Comparison of ENCODE assay signal across 20 mouse cellular contexts in genomic region chr10:80838346-80838912, GRCm38 (mm10). TPM values are rescaled to one million over a fixed set of nuclear protein-coding genes. Genes with fewer than 3 reads are reported as not detected.
DNase-seq lines count a peak whose midpoint lies in the region; ATAC-seq and TF ChIP-seq lines count a peak whose summit lies in the region.
"Had no signal": no experiment of that assay in that cellular context is flagged by ENCODE, and none has a peak within 500 bp of the region (broad histone marks: within the 10 kb centered on the region; RNA-seq: fewer than 3 reads in every experiment).

No protein-coding gene starts in this region.

- intact Hi-C loops in heart, postnatal 36 days (cut with DNase I) = no loop called here

- DNase-seq in adrenal gland, adult 2 months = peak; percentile 81
- no peak for DNase-seq in adrenal gland, postnatal 4 days (ENCODE audit: low spot score in 2 of 2)
- DNase-seq in heart, embryonic 10.5 days (ENCODE audit: low spot score) = no peak
- DNase-seq in heart, postnatal 36 days = no peak
- DNase-seq in layer of hippocampus, adult 2 months (ENCODE audit: low spot score in 2 of 2) = no peak
- DNase-seq in layer of hippocampus, adult 11-12 months (ENCODE audit: low spot score) = no peak
- DNase-seq in embryo, embryonic 10 days (ENCODE audit: low spot score) = no peak
- DNase-seq: kidney, adult 18-20 months; kidney, postnatal 10 days; lung, postnatal 10 days; thymus, adult 18-20 months had no signal

- 57% methylated on average over 2 of the region's 2 CpGs for WGBS in heart, embryonic 10.5 days
- WGBS in limb, embryonic 13.5 days = 62% methylated on average over 2 of the region's 2 CpGs

- H3K9ac ChIP-seq in limb, embryonic 13.5 days = 0 out of 2 replicates have a peak overlapping the region, but pooled peaks have one; percentile 13
- H3K9ac ChIP-seq: forebrain, embryonic 15.5 days; limb, embryonic 15.5 days had no signal

- H3K36me3 ChIP-seq in heart, embryonic 10.5 days = no peaks in the 10 kb centered on the region
- H3K36me3 ChIP-seq in limb, embryonic 13.5 days = no peaks in the 10 kb centered on the region
- H3K36me3 ChIP-seq: hindbrain, embryonic 10.5 days; limb, embryonic 15.5 days had no signal

- peaks cover 73% of the 10 kb centered on the region for H3K27me3 ChIP-seq in heart, embryonic 10.5 days (ENCODE audit: insufficient read depth, poor library complexity, severe bottlenecking)
- peaks cover 92% of the 10 kb centered on the region for H3K27me3 ChIP-seq in limb, embryonic 13.5 days

- peak overlapping the region; percentile 68; the same call in 1 of the 2 replicates for H3K27ac ChIP-seq in heart, embryonic 10.5 days
- 0 out of 2 replicates have a peak overlapping the region, but pooled peaks have one; percentile 37 for H3K27ac ChIP-seq in layer of hippocampus, adult 2 months
- H3K27ac ChIP-seq in limb, embryonic 13.5 days = no peak overlapping the region
- H3K27ac ChIP-seq: forebrain, embryonic 15.5 days; hindbrain, embryonic 10.5 days; left cerebral cortex, adult 2 months; limb, embryonic 15.5 days had no signal

- H3K4me3 ChIP-seq in heart, embryonic 10.5 days = 0 out of 2 replicates have a peak overlapping the region, but pooled peaks have one; percentile 13
- H3K4me3 ChIP-seq in layer of hippocampus, adult 2 months = no peak overlapping the region
- H3K4me3 ChIP-seq in limb, embryonic 13.5 days = no peak overlapping the region
- H3K4me3 ChIP-seq: forebrain, embryonic 15.5 days; left cerebral cortex, adult 2 months; limb, embryonic 15.5 days had no signal

- no peak for TF ChIP-seq CTCF in layer of hippocampus, adult 2 months (conservative IDR thresholded peaks at IDR 0.05)

- no peaks in the 10 kb centered on the region for H3K9me3 ChIP-seq in heart, embryonic 10.5 days
- H3K9me3 ChIP-seq in limb, embryonic 13.5 days = no peaks in the 10 kb centered on the region
- H3K9me3 ChIP-seq: forebrain, embryonic 15.5 days; limb, embryonic 15.5 days had no signal

- H3K4me2 ChIP-seq in limb, embryonic 13.5 days (replicated peaks) = no peak overlapping the region
- H3K4me2 ChIP-seq: forebrain, embryonic 15.5 days; limb, embryonic 15.5 days had no signal

- H3K4me1 ChIP-seq in heart, embryonic 10.5 days = peaks cover 45% of the 10 kb centered on the region
- H3K4me1 ChIP-seq in limb, embryonic 13.5 days = peaks cover under 1% of the 10 kb centered on the region

- ATAC-seq in limb, embryonic 13.5 days (ENCODE audit: low FRiP score, low read depth) = no peak
- ATAC-seq: forebrain, embryonic 15.5 days; midbrain, embryonic 16.5 days had no signal

RNA-seq across cellular contexts. Expression of gene Lingo3, which starts 5.4 kb away (rescaled TPM):
- 10 to 100 TPM in 1 of 2 experiments, 1 to 10 TPM in 1; 8.5 to 16.7 TPM for total RNA-seq in adrenal gland, adult 2 months (2021)
- polyA plus RNA-seq in adrenal gland, adult 2 months (2012; rRNA removed) = 13.8 and 18.7 TPM in 2 replicates
- total RNA-seq in adrenal gland, postnatal 4 days (2021) = 1 to 10 TPM; 1.1 to 1.5 TPM
- 0.14 and 0.43 TPM in 2 replicates for polyA plus RNA-seq in heart, embryonic 10.5 days (2016; fragmentation: Nextera tagmentation; extraction: Ambion mirVana)
- 1 to 10 TPM; 6.4 to 8.9 TPM for total RNA-seq in heart, postnatal 36 days (2021)
- total RNA-seq in layer of hippocampus, adult 2 months (2021) = 10 to 100 TPM; 49.4 to 54.3 TPM
- polyA plus RNA-seq in limb, embryonic 13.5 days (2015; fragmentation: Nextera tagmentation; extraction: Ambion mirVana) = 0.92 and 1.3 TPM in 2 replicates
- total RNA-seq: megakaryocyte, adult 5-6 weeks had no signal
- polyA plus RNA-seq: liver, embryonic 16.5 days had no signal

RNA-seq across cellular contexts. Expression of gene Oaz1, which starts 12.0 kb away (rescaled TPM):
- total RNA-seq in adrenal gland, adult 2 months (2021) = 100 to 1,000 TPM; 780 to 923 TPM
- polyA plus RNA-seq in adrenal gland, adult 2 months (2012; rRNA removed) = 1,168 and 1,414 TPM in 2 replicates
- total RNA-seq in adrenal gland, postnatal 4 days (2021) = 100 to 1,000 TPM; 668 to 717 TPM
- polyA plus RNA-seq in heart, embryonic 10.5 days (2016; fragmentation: Nextera tagmentation; extraction: Ambion mirVana) = 2,064 and 2,176 TPM in 2 replicates
- 100 to 1,000 TPM; 850 to 884 TPM for total RNA-seq in heart, postnatal 36 days (2021)
- 100 to 1,000 TPM; 478 to 493 TPM for total RNA-seq in layer of hippocampus, adult 2 months (2021)
- 1,885 and 1,910 TPM in 2 replicates for polyA plus RNA-seq in limb, embryonic 13.5 days (2015; fragmentation: Nextera tagmentation; extraction: Ambion mirVana)

RNA-seq across cellular contexts. Expression of gene Lsm7, which starts 16.6 kb away (rescaled TPM):
- total RNA-seq in adrenal gland, adult 2 months (2021) = 10 to 100 TPM; 22.3 to 36.2 TPM
- polyA plus RNA-seq in adrenal gland, adult 2 months (2012; rRNA removed) = 91.9 and 107 TPM in 2 replicates
- total RNA-seq in adrenal gland, postnatal 4 days (2021) = 10 to 100 TPM; 50.4 to 52.9 TPM
- 200 and 266 TPM in 2 replicates for polyA plus RNA-seq in heart, embryonic 10.5 days (2016; fragmentation: Nextera tagmentation; extraction: Ambion mirVana)
- 10 to 100 TPM; 19.6 to 25.4 TPM for total RNA-seq in heart, postnatal 36 days (2021)
- 10 to 100 TPM; 51.6 to 53.3 TPM for total RNA-seq in layer of hippocampus, adult 2 months (2021)
- polyA plus RNA-seq in limb, embryonic 13.5 days (2015; fragmentation: Nextera tagmentation; extraction: Ambion mirVana) = 310 and 314 TPM in 2 replicates

RNA-seq across cellular contexts. Expression of gene Sppl2b, which starts 16.6 kb away (rescaled TPM):
- total RNA-seq in adrenal gland, adult 2 months (2021) = 10 to 100 TPM; 28.5 to 35.2 TPM
- 114 and 116 TPM in 2 replicates for polyA plus RNA-seq in adrenal gland, adult 2 months (2012; rRNA removed)
- total RNA-seq in adrenal gland, postnatal 4 days (2021) = 10 to 100 TPM; 43.5 to 47.7 TPM
- polyA plus RNA-seq in heart, embryonic 10.5 days (2016; fragmentation: Nextera tagmentation; extraction: Ambion mirVana) = 32.1 and 34.6 TPM in 2 replicates
- total RNA-seq in heart, postnatal 36 days (2021) = 10 to 100 TPM; 15.6 to 19.1 TPM
- 10 to 100 TPM; 61.2 to 63.2 TPM for total RNA-seq in layer of hippocampus, adult 2 months (2021)
- 49.0 and 54.1 TPM in 2 replicates for polyA plus RNA-seq in limb, embryonic 13.5 days (2015; fragmentation: Nextera tagmentation; extraction: Ambion mirVana)

RNA-seq across cellular contexts. Expression of gene Jsrp1, which starts 25.1 kb away (rescaled TPM):
- total RNA-seq in adrenal gland, adult 2 months (2021) = 10 to 100 TPM in 1 of 2 experiments, 1 to 10 TPM in 1; 2.3 to 18.5 TPM
- polyA plus RNA-seq in adrenal gland, adult 2 months (2012; rRNA removed) = 4.2 and 4.9 TPM in 2 replicates
- total RNA-seq in adrenal gland, postnatal 4 days (2021) = 10 to 100 TPM; 12.7 to 18.4 TPM
- polyA plus RNA-seq in heart, embryonic 10.5 days (2016; fragmentation: Nextera tagmentation; extraction: Ambion mirVana) = 7.9 and 8.8 TPM in 2 replicates
- under 1 TPM in 1 of 2 experiments, not detected in 1; 0.46 TPM for total RNA-seq in heart, postnatal 36 days (2021)
- 1 to 10 TPM; 1.9 to 2.5 TPM for total RNA-seq in layer of hippocampus, adult 2 months (2021)
- 4.5 and 5.2 TPM in 2 replicates for polyA plus RNA-seq in limb, embryonic 13.5 days (2015; fragmentation: Nextera tagmentation; extraction: Ambion mirVana)
- total RNA-seq: megakaryocyte, adult 5-6 weeks had no signal
- polyA plus RNA-seq: small intestine, adult 2 months had no signal
